Mouse (Mus musculus): ENCODE measurements around the gene Rfc1. TPM values are rescaled to one million over a fixed set of nuclear protein-coding genes. Genes with fewer than 3 reads are reported as not detected.

Gene Rfc1
- polyA plus RNA-seq, 1 experiment from 2014 or later = 57.9 TPM

DNA sequence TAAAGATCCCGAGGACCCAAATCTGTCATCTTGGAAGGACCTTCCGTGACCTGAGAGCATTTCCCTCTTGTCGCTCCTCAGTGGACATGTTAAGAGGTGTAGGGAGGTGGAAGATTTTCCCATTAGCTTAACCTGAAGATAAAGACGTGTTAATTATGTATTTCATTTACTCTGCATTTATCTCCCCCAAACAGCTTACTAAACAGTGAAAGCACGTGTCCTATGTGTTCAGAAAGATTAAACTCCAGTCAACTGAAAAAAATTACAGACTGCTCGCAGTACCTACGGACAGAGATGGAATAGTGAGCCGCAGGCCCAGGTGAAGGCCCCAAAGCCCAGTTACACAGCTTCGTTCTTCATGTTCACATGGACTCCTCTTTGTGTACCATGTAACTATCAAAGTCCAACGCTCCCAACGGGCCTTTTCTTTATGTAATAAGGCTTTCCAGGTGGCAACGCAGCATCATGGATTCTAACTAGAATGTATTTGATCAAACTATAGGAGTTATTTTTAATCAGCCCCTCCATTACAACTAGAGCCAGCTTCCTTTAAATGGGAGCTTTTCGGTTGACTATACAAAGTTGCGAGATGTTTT lies 77.5 kb downstream of the Rfc1 start:
- H3K4me3 ChIP-seq = no peak overlapping the region
- H3K36me3 ChIP-seq = peaks cover 95% of the 10 kb centered on the region
- no peaks in the 10 kb centered on the region for H3K27me3 ChIP-seq (replicated peaks)
- H3K9ac ChIP-seq = no peak overlapping the region
- 89% methylated on average over 14 of the region's 14 CpGs for WGBS
- ATAC-seq (ENCODE audit: extremely low read depth, insufficient number of reproducible peaks, low FRiP score, low TSS enrichment) = no peak
- no peak overlapping the region for H3K4me2 ChIP-seq
- no peak overlapping the region for H3K27ac ChIP-seq (replicated peaks)
- no peaks in the 10 kb centered on the region for H3K9me3 ChIP-seq
- no peaks in the 10 kb centered on the region for H3K4me1 ChIP-seq

DNA sequence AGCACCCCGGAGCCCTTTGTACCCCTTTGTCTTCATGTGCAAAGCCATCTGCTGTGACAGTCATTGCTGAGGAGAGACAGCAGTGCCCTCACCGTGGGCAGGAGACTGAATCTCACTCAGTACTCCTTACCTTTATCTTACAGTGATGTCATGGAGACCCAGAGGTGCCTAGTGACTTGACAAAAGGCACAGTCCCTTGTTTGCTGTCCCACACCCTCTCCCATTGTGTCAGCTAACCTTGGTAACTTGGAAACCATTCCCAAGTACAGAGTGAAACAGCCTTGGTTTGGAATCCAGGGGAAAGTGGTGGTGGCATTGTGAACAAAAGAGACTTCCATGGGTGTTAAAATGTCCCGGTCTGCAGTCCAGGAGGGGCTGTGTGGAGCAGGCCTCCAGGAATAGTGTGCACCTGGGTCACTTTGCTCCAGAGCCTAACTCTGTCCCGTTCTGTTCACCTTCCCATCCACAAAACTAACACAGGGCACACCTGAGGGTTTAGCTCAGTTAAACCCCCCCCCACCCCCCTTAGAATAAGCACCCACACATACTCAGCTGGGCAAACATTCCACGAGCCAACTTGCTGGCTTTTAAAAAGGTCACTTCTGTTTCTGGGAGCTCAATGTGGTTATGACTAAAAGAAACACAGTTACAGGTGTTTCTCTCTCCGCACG lies 85.2 kb downstream of the Rfc1 start:
- no peak for ATAC-seq (ENCODE audit: extremely low read depth, insufficient number of reproducible peaks, low FRiP score, low TSS enrichment)
- Histone ChIP-seq H3K27ac (replicated peaks) (no peak overlapping the region; the same call in 1 of the 2 replicates), H3K4me1 (0 out of 2 replicates have a peak, but pooled peaks cover 6% of the 10 kb centered on the region), H3K4me3 (no peak overlapping the region), H3K9me3 (no peaks in the 10 kb centered on the region), H3K27me3 (replicated peaks) (no peaks in the 10 kb centered on the region), H3K9ac (no peak overlapping the region), H3K4me2 (no peak overlapping the region), H3K36me3 (peaks cover 38% of the 10 kb centered on the region)
- WGBS = 68% methylated on average over 7 of the region's 7 CpGs

GRCm38 (mm10) chr5:65247296-65247695 lies 88.2 kb downstream of the Rfc1 start:
- H3K9me3 ChIP-seq = no peaks in the 10 kb centered on the region
- H3K36me3 ChIP-seq = peaks cover 31% of the 10 kb centered on the region
- no peaks in the 10 kb centered on the region for H3K27me3 ChIP-seq (replicated peaks)
- 83% methylated on average over 3 of the region's 3 CpGs for WGBS
- no peak overlapping the region for H3K4me3 ChIP-seq
- H3K4me1 ChIP-seq = 0 out of 2 replicates have a peak, but pooled peaks cover 6% of the 10 kb centered on the region
- no peak overlapping the region for H3K9ac ChIP-seq
- H3K4me2 ChIP-seq = no peak overlapping the region
- ATAC-seq (ENCODE audit: extremely low read depth, insufficient number of reproducible peaks, low FRiP score, low TSS enrichment) = no peak
- no peak overlapping the region for H3K27ac ChIP-seq (replicated peaks)

- H3K36me3 ChIP-seq = peaks cover 23% of the 10 kb centered on the region
- peaks cover 14% of the 10 kb centered on the region for H3K4me1 ChIP-seq
- no peak overlapping the region for H3K9ac ChIP-seq
- WGBS = 42% methylated on average over 5 of the region's 5 CpGs
- H3K27ac ChIP-seq (replicated peaks) = no peak overlapping the region
- H3K27me3 ChIP-seq (replicated peaks) = no peaks in the 10 kb centered on the region
- ATAC-seq (ENCODE audit: extremely low read depth, insufficient number of reproducible peaks, low FRiP score, low TSS enrichment) = no peak
- H3K9me3 ChIP-seq = no peaks in the 10 kb centered on the region
- no peak overlapping the region for H3K4me2 ChIP-seq
- no peak overlapping the region for H3K4me3 ChIP-seq
These were observed 92.7 kb downstream of the Rfc1 start for GRCm38 (mm10) chr5:65242740-65243139.

- 77% methylated on average over 12 of the region's 12 CpGs for WGBS
- Histone ChIP-seq H3K4me2 (no peak overlapping the region), H3K36me3 (peaks cover 32% of the 10 kb centered on the region), H3K27ac (replicated peaks) (no peak overlapping the region), H3K9ac (no peak overlapping the region), H3K9me3 (no peaks in the 10 kb centered on the region), H3K27me3 (replicated peaks) (no peaks in the 10 kb centered on the region), H3K4me3 (no peak overlapping the region), H3K4me1 (no peaks in the 10 kb centered on the region)
- ATAC-seq (ENCODE audit: extremely low read depth, insufficient number of reproducible peaks, low FRiP score, low TSS enrichment) = no peak
These were observed 104.0 kb downstream of the Rfc1 start for GRCm38 (mm10) chr5:65231289-65232003.

- no peak overlapping the region for H3K4me3 ChIP-seq
- no peak overlapping the region for H3K27ac ChIP-seq (replicated peaks)
- no peaks in the 10 kb centered on the region for H3K9me3 ChIP-seq
- H3K36me3 ChIP-seq = peaks cover 36% of the 10 kb centered on the region
- WGBS = 52% methylated on average over 5 of the region's 5 CpGs
- H3K4me2 ChIP-seq = no peak overlapping the region
- H3K27me3 ChIP-seq (replicated peaks) = no peaks in the 10 kb centered on the region
- no peak overlapping the region for H3K9ac ChIP-seq
- no peak for ATAC-seq (ENCODE audit: extremely low read depth, insufficient number of reproducible peaks, low FRiP score, low TSS enrichment)
- H3K4me1 ChIP-seq = peaks cover 6% of the 10 kb centered on the region
These were observed 111.4 kb downstream of the Rfc1 start for GRCm38 (mm10) chr5:65224056-65224455.

DNA sequence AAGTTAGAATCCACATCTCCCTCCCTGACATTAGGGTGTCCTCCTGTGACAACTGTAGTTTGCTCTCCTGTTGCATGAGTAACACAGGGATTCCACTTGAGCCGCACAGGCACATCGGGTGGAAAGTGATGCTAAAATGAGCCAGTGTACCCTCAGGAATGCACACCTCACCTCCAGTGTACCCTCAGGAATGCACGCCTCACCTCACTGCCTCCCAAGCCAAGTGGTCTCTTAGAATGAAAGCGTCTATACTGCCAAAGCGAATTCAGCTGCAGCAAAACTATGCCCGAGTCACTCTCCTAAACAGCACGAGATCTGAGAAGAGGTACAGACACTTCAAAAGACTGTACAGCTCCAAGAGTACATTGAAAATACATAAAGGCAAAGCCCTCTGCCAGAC lies 114.4 kb downstream of the Rfc1 start:
- ATAC-seq (ENCODE audit: extremely low read depth, insufficient number of reproducible peaks, low FRiP score, low TSS enrichment) = no peak
- H3K36me3 ChIP-seq = peaks cover 23% of the 10 kb centered on the region
- no peak overlapping the region for H3K4me3 ChIP-seq
- peaks cover 6% of the 10 kb centered on the region for H3K4me1 ChIP-seq
- H3K4me2 ChIP-seq = no peak overlapping the region
- WGBS = 40% methylated on average over 7 of the region's 7 CpGs
- no peaks in the 10 kb centered on the region for H3K9me3 ChIP-seq
- no peak overlapping the region for H3K27ac ChIP-seq (replicated peaks)
- no peaks in the 10 kb centered on the region for H3K27me3 ChIP-seq (replicated peaks)
- no peak overlapping the region for H3K9ac ChIP-seq

- peaks cover 8% of the 10 kb centered on the region for H3K36me3 ChIP-seq
- no peak overlapping the region for H3K9ac ChIP-seq
- no peak for ATAC-seq (ENCODE audit: extremely low read depth, insufficient number of reproducible peaks, low FRiP score, low TSS enrichment)
- peaks cover 6% of the 10 kb centered on the region for H3K4me1 ChIP-seq
- H3K4me2 ChIP-seq = no peak overlapping the region
- no peaks in the 10 kb centered on the region for H3K9me3 ChIP-seq
- H3K4me3 ChIP-seq = no peak overlapping the region
- 78% methylated on average over 11 of the region's 11 CpGs for WGBS
- no peak overlapping the region for H3K27ac ChIP-seq (replicated peaks)
- no peaks in the 10 kb centered on the region for H3K27me3 ChIP-seq (replicated peaks)
These were observed 117.9 kb downstream of the Rfc1 start for GRCm38 (mm10) chr5:65217305-65218269.

GRCm38 (mm10) chr5:65213321-65213720 lies 122.1 kb downstream of the Rfc1 start:
- WGBS = 22% methylated on average over 7 of the region's 7 CpGs
- no peak overlapping the region for H3K27ac ChIP-seq (replicated peaks)
- no peak overlapping the region for H3K9ac ChIP-seq
- no peak overlapping the region for H3K4me2 ChIP-seq
- no peaks in the 10 kb centered on the region for H3K4me1 ChIP-seq
- no peak overlapping the region for H3K4me3 ChIP-seq
- ATAC-seq (ENCODE audit: extremely low read depth, insufficient number of reproducible peaks, low FRiP score, low TSS enrichment) = no peak
- no peaks in the 10 kb centered on the region for H3K9me3 ChIP-seq
- H3K27me3 ChIP-seq (replicated peaks) = no peaks in the 10 kb centered on the region
- H3K36me3 ChIP-seq = no peaks in the 10 kb centered on the region; the same call in 1 of the 2 replicates
